Mouse (Mus musculus): Measurements from ENCODE around the gene Mgst2.

Gene Mgst2

DNA sequence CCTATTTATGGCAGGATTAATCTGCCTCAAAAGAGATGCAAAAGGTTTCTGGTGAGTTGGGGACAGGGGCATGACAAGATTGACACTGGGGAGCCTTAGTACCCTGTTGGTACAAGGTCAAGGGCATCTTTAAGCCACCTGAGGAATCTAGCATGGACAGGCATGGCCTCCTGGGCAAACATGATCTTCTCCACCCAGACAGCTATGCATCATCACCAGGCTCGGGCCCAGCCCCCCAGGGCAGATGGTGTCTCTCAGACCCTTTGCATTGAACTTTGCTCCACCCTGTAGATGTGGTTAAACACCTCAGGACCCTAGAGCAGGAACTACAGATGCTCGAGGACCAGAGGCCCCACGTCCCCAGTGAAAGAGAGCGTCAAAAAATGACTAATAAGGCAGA is at the start of gene Mgst2:
Gene Mgst2, plus strand, starts transcription at position 301 of the 400 bp plus-strand sequence.
- DNase-seq (ENCODE audit: low read depth, low spot score): no peak

- DNase-seq (ENCODE audit: low read depth, low spot score): no peak
Measured at GRCm38 (mm10) chr3:51611972-51612371, 48.2 kb upstream of the Mgst2 start.

DNA sequence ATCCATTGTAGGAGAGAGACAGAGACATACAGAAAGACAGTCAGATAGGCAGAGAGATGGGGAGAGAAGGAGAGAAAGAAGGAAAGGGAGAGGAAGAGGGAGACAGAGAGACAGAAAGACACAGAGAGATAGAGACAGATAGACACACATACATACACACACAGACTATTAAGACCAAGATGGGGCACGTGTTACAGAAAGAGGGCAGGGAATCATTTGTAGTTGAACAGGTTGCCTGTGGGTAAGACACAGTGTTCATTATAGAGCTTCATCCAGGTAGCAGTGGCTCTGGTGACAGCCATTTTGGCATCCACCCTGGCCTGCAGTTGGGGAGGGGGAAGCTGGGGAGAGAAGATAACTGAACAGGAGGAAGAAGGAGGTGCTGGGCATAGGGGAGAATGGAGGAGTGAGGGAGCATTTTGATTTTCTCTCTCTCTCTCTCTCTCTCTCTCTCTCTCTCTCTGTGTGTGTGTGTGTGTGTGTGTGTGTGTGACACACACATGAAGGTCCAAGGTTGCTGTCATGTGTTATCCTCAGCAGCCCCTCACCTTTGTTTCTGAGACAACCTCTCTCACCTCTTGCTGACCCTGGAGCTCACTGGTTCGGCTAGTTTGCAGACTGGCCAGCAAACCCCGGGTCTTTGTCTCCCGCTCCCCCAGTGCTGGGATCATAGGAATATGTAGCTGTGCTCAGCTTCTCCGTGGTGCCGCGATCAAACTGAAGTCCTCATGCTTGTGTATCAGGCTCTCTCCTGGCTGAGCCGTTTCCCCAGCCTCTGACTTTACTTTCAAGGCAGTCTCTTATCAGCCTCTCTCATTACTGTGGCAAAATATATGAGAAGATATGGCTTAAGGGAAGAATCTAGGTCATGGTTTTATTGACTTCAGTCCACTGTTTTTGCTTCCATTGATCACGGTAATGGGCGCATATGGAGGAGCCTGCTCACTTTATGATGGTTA is 47.5 kb upstream of the Mgst2 start:
- no peak for DNase-seq (ENCODE audit: low read depth, low spot score)

DNA sequence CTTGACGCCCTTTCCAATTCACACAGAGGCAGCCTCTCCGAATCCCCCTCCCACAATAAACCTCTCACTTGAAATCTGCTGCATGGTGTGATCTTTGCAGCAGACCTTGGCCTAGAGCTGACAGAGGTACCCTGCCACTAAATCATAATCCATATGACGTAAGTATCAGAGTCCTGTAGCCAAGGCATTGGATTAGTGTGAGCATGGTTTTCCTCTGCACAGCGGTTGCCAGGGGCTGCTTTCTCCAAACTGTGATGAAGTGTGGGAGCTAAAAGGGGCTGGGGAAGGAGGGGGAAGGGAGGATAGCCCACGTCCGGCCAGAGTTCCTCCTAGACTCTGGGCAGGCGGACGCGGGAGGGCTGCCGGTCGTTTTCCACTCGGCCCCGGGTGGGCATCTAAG is 45.9 kb upstream of the Mgst2 start:
- DNase-seq (ENCODE audit: low read depth, low spot score): no peak

GRCm38 (mm10) chr3:51623956-51624355 is 36.2 kb upstream of the Mgst2 start:
- no peak for DNase-seq (ENCODE audit: low read depth, low spot score)

DNA sequence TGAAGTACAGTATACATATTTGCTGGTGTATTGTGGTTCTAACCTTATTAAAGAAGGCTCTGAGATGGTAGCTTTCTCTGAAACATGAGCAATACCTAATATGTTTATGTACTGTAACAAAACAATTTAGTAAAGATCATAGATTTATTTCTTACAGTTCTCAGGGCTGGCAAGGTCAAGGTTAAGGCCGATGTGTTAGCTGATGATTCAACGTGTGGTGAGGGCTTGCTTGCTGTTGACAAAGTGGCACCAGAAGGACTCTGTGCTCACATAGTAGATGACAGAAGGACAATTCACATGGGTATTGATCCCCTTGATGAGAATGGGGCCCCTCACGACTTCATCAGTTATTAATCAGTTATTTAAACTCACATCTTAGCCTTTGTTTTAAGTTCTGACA is 32.4 kb upstream of the Mgst2 start:
- no peak for DNase-seq (ENCODE audit: low read depth, low spot score)

GRCm38 (mm10) chr3:51628977-51629376 is 31.2 kb upstream of the Mgst2 start:
- DNase-seq (ENCODE audit: low read depth, low spot score): no peak

- DNase-seq (ENCODE audit: low read depth, low spot score): no peak
Measured at GRCm38 (mm10) chr3:51630746-51631145, 29.4 kb upstream of the Mgst2 start.

GRCm38 (mm10) chr3:51631971-51632370 is 28.2 kb upstream of the Mgst2 start:
- no peak for DNase-seq (ENCODE audit: low read depth, low spot score)

DNA sequence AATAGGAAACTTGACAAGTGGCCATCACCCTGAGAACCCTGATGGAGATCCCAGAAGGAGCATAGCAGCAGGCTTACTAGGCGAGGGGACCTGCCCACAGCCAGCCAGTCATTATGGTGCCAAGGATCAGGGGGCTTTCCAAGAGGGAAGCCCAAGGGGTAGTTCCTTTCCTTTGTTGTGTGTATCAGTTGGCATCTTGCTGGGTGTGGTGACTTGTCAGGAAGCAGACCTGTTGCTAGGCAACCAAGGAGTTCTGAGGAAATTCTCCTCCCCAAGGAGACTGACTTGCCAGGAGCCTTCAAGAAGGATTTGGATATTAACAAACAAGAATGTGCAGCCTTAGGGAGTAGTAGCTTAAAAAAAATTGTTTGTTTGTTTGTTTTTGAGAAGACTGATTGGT is 25.7 kb upstream of the Mgst2 start:
- DNase-seq (ENCODE audit: low read depth, low spot score): peak; percentile 46

DNA sequence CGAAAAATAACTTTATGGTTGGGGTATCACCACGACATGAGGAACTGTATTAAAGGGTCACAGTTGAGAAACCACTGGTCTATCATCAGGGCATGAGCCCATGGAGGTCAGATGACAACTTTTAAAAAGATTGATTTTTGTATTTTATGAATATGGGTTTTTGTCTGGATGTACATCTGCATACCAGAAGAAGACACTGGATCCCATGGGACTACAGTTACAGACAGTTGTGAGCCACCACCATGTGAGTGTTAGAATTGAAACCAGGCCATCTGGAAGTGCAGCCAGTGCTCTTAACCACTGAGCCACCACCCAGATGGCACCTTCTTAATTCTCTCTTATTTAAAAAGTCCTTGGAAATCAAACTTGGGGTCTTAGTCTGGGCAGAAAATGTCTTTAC is 24.2 kb upstream of the Mgst2 start:
- no peak for DNase-seq (ENCODE audit: low read depth, low spot score)

DNA sequence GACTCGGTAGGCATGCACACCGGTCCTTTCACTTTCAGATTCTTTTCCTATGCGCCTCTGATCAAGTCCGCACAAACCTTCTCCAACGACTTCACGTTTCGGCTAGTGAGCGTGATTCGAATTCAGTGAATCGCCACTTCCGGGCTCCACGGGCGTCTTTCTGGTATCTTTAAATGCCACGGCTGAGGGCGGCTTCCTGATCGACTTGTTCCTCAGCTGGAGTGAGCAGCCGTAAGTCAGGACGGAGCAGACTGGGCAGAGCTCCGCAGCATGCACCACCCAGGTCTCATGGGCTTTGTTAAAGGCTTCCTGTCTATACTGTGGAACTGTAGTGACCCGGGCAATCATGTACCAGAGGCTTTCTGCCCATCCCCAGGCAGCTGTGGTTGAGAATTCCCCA is 23.5 kb upstream of the Mgst2 start:
- peak; percentile 80 for DNase-seq (ENCODE audit: low read depth, low spot score)

- no peak for DNase-seq (ENCODE audit: low read depth, low spot score)
Measured at GRCm38 (mm10) chr3:51637326-51637725, 22.8 kb upstream of the Mgst2 start.

DNA sequence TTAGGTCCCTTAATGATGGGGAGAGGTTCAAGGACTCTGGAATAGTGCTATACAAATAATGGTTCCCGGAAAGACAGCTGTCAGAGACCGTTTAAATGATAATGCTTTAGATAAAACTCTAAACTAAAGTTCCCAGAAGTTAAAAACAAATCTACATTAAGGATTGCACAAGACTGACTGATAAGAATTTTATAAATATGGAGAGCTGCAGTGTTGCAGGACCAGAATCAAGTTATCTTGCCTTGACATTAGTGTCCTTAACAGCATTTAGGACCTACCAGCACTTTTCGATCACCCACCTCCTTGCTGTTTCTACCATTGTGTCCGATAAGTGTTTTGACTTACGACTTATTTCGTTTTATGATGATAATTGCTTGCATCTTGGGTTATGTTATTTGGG is 21.9 kb upstream of the Mgst2 start:
- DNase-seq (ENCODE audit: low read depth, low spot score): no peak

DNA sequence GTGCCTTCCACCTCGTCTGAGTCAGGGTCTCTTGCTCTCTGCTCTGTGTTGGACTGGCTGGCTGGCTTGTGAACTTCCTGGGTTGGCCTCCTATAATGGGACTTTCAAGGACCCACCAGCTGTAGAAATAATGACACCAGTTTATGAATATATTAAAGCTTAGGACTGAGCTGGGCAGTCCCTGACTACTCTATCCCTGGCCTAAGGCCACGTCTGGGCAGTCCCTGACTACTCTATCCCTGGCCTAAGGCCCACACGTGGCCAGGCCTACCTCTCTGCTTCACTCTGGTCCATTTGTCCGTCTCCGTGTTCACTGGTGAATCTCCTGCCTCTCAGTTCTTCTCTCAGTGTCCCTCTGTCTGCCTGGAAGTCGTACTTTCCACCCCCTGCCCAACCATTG is 14.7 kb upstream of the Mgst2 start:
- DNase-seq (ENCODE audit: low read depth, low spot score): no peak

DNA sequence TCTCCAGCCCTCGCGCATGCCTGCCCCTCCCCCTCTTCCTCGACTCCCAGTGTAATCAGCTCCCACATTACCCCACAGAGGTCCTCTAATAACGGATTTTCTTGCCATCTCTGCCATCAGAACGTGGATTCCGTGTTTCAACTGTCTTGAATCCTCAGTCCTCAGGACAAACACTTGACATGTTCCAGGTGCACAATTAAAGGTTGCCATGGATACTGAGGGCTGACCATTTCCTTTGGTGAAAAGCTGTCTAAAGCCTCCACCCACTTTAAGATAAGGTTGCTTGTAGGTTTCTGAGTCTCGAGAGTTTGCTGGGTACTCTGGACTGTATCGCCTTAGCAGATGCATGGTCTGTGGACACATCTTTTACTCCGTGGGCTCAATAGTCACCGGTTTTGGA is 13.9 kb upstream of the Mgst2 start:
- no peak for DNase-seq (ENCODE audit: low read depth, low spot score)

DNA sequence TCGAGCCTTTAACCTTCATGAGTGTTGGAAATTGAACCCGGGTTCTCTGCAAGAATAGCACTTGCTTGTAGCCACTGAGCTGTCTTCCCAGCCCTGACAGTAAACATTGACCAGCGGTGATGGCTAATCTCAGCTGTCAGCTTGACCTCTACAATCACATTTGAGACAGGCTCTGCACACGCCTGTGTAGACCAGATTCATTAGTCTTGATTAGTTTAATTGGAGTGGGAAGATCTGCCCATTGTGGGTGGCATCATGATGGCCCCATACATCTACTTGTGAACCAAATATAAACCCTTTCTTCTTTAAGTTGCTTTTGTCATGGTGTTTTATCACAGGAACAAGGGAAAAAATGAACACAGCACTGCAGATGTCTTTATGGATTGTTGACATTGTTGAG is 12.8 kb upstream of the Mgst2 start:
- no peak for DNase-seq (ENCODE audit: low read depth, low spot score)

GRCm38 (mm10) chr3:51648037-51648664 is 12.0 kb upstream of the Mgst2 start:
- peak; percentile 78 for DNase-seq (ENCODE audit: low read depth, low spot score)

DNA sequence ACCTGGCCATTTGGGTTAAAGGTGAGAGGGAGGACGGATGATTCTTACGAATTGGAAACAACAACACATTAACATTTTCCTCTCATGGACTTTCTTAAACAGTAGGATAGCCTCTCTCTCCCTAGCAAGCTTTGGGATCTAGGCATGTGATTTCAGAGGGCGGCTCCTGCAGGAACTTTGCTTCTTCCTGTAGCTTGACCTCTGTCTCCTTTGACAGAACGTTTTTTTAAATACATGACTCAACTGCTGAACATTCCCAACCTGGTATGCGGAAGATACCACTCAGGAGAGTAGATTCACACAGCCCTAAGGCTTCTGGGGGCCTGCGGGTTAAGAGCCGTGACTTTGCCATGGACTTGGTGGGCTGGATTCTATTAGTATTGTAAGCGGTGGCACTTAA is 10.7 kb upstream of the Mgst2 start:
- DNase-seq (ENCODE audit: low read depth, low spot score): no peak

DNA sequence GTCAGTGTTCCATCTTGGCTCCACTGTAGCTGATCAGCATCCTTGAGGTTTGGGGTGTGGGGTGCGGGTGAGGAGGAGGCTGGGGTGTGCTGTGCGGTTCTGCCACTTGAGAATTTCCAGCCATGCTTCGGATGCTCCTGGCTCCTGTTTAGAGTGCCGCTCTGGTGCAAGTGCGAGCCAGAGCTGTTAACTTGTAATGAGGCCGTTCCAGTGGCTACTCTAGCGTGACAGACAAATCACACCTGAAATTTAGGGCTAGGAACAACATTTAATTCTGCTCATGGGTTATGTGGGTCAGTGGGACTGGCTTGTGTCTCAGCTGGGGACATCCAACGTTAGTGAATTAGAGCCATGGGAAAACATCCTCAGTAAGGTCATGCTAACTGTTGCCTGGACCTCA is 10.2 kb upstream of the Mgst2 start:
- no peak for DNase-seq (ENCODE audit: low read depth, low spot score)

- DNase-seq (ENCODE audit: low read depth, low spot score): no peak
Measured at GRCm38 (mm10) chr3:51651149-51651548, 9.0 kb upstream of the Mgst2 start.

DNA sequence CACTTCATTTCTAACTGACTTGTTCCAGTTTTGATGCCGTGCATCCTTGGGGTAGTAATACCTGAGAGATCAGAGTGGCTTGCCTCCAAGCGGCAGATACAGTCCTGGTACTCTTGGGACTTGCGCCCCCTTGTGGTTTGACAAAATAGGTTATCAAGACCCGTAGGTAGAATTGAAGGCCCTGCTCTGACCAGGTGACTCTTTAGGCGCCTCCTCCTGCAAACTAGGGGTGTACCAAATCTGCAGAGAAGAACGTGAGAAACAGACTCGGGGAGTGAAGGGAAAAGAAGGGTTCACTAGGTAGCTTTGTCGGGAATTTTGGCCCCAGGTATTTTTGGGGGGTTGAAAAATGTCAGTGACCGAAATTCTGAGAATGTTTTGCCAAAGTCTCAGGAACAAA is 7.9 kb upstream of the Mgst2 start:
- peak; percentile 88 for DNase-seq (ENCODE audit: low read depth, low spot score)

DNA sequence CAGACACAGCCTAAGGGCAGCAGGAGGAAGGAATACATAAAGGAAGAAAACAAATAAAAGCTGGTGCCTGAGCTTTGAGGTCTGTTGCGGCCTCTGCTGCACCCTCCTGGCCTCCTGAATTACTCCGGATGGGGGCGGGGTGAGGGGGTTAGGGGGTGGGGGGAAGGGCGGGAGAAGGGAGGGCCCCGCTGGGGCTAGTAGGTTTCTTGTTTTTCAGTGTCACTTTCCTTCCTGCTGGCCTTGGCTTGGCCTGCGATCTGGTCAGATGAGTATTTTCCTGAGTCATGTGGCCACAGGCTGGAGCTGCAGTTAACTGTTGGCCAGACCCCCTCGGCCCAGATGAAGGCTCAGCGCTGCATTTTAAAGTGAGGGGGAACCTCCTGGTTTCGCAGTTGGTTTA is 7.5 kb upstream of the Mgst2 start:
- peak; percentile 71 for DNase-seq (ENCODE audit: low read depth, low spot score)
